Mouse (Mus musculus) intestine, embryonic 16.5 days (tissue): ENCODE measurements at regions not wholly inside any gene's neighbourhood (a gene's known extent, or its start where the extent isn't known, plus 50 kb on each side); places are given as distances from the start of the nearest gene placed in this dataset.

ENCODE experiments used
- ATAC-seq: fragments of 200-750 bp; cut with Nextera tagmentation; 2 replicates; pipeline ENCODE4 v1.8.0; 2017; ENCODE audit warnings: moderate TSS enrichment, moderate library complexity
- H3K27ac ChIP-seq: fragments of 300-500 bp; sonication (generic); 2 replicates; pipeline ENCODE4 v1.5.1; 2014; ENCODE audit warnings: mild to moderate bottlenecking, low read length
- H3K27me3 ChIP-seq: fragments of 300-500 bp; sonication (generic); replicated peaks from 2 replicates; pipeline ENCODE4 v1.6.1; 2014; ENCODE audit warnings: low read length, control low read depth, mixed read lengths; ENCODE audit not compliant: control insufficient read depth, insufficient read depth
- H3K36me3 ChIP-seq: fragments of 300-500 bp; sonication (generic); 2 replicates; pipeline ENCODE4 v1.6.1; 2014; ENCODE audit warnings: low read length, control low read depth; ENCODE audit not compliant: control insufficient read depth, insufficient read depth
- H3K4me1 ChIP-seq: fragments of 300-500 bp; sonication (generic); 2 replicates; pipeline ENCODE4 v1.6.1; 2014; ENCODE audit warnings: low read length, control low read depth, mixed read lengths; ENCODE audit not compliant: control insufficient read depth, insufficient read depth
- H3K4me2 ChIP-seq: fragments of 300-500 bp; sonication (generic); 2 replicates; pipeline ENCODE4 v1.6.1; 2014; ENCODE audit warnings: low read depth, low read length, control low read depth
- H3K4me3 ChIP-seq: fragments of 300-500 bp; sonication (generic); 2 replicates; pipeline ENCODE4 v1.5.1; 2014; ENCODE audit warnings: mild to moderate bottlenecking, low read length
- H3K9ac ChIP-seq: fragments of 300-500 bp; sonication (generic); 2 replicates; pipeline ENCODE4 v1.6.1; 2014; ENCODE audit warnings: low read depth, low read length
- H3K9me3 ChIP-seq: fragments of 300-500 bp; sonication (generic); 2 replicates; pipeline ENCODE4 v1.6.1; 2016; ENCODE audit warnings: low read length, control low read depth; ENCODE audit not compliant: control insufficient read depth
- WGBS: fragments of 180-500 bp; shearing (Covaris S2); extraction: QIAGEN DNeasy Blood & Tissue Kit; methylation state at CpG from one replicate; pipeline ENCODE4 v1.1.7; 2014; 5-methylcytosine and 5-hydroxymethylcytosine counted together

DNA sequence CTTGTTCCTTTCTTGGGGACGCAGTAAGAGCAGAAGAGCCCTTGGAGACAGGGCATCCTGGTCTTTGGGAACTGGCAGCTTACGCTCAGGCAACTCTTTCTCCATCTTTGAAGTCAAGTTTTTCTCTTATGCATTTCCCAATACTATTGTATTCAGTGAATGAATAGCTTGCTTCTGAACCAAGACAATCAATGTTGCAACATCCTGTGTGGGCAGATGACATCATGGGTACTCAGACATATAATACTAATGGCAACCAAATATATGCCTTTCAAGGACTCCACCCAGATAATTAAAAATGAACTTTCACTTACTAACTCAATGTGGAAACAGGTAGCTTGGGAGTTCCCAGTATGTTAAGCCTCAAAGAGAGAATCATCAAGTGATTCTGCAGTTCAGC lies 104.6 kb downstream of the Ngf start:
- no peaks in the 10 kb centered on the region for H3K9me3 ChIP-seq
- no peak overlapping the region for H3K9ac ChIP-seq
- no peaks in the 10 kb centered on the region for H3K4me1 ChIP-seq
- H3K36me3 ChIP-seq, result no peaks in the 10 kb centered on the region
- no peak overlapping the region for H3K4me3 ChIP-seq
- no peak for ATAC-seq
- 97% methylated on average over 2 of the region's 2 CpGs for WGBS
- no peak overlapping the region for H3K4me2 ChIP-seq
- no peak overlapping the region for H3K27ac ChIP-seq
- no peaks in the 10 kb centered on the region for H3K27me3 ChIP-seq

DNA sequence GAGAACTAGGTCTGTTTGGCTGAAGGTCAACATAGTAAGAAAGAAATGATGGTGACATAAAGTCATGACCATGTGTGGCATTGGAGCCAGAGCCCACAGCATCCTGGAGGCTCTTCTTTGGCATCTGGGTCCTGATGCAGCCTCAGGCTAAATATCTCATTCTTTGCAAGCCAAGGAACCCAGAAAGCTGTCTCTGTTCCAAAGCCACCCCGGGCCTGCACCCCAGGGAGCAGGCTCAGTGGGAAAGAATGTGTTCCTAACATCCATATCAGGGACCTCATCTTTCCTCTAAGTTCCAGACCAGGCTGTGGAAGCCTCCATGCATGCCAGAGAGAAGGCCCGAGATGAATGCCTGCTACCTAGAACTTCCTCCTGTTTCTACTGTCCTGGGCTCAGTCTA lies 107.2 kb downstream of the Ngf start:
- WGBS, result 84% methylated on average over 2 of the region's 2 CpGs
- ATAC-seq, result no peak

DNA sequence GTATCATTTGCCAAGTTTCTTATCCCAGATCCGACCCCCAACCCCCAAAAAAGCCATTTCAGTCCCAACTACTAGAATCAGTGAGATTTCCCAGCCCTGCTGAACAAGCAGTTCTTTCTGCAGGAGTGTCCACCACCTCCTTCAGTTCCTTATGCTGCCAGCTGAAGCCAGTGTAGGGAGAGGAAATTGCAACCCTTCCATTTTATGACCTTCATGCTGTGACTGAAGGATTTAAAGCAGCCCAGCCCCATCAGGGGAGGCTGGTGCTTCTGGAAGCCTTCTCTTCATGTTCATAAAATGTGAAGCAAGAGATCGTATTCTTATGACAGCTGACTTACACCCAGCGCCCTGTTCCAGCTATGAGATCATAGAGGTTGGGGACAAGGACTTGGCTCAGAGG lies 112.1 kb downstream of the Ngf start:
- H3K36me3 ChIP-seq, result no peaks in the 10 kb centered on the region
- no peak overlapping the region for H3K4me3 ChIP-seq
- no peak for ATAC-seq
- WGBS, result 75% methylated on average over 3 of the region's 3 CpGs
- no peaks in the 10 kb centered on the region for H3K4me1 ChIP-seq
- no peaks in the 10 kb centered on the region for H3K9me3 ChIP-seq
- no peak overlapping the region for H3K27ac ChIP-seq
- H3K4me2 ChIP-seq, result no peak overlapping the region
- no peak overlapping the region for H3K9ac ChIP-seq
- no peaks in the 10 kb centered on the region for H3K27me3 ChIP-seq

More for the DNA sequence above, 107.2 kb downstream of the Ngf start:
- no peak overlapping the region for H3K9ac ChIP-seq
- H3K9me3 ChIP-seq, result no peaks in the 10 kb centered on the region
- H3K4me2 ChIP-seq, result no peak overlapping the region
- H3K27ac ChIP-seq, result no peak overlapping the region
- no peaks in the 10 kb centered on the region for H3K27me3 ChIP-seq
- no peak overlapping the region for H3K4me3 ChIP-seq
- H3K4me1 ChIP-seq, result no peaks in the 10 kb centered on the region
- no peaks in the 10 kb centered on the region for H3K36me3 ChIP-seq

DNA sequence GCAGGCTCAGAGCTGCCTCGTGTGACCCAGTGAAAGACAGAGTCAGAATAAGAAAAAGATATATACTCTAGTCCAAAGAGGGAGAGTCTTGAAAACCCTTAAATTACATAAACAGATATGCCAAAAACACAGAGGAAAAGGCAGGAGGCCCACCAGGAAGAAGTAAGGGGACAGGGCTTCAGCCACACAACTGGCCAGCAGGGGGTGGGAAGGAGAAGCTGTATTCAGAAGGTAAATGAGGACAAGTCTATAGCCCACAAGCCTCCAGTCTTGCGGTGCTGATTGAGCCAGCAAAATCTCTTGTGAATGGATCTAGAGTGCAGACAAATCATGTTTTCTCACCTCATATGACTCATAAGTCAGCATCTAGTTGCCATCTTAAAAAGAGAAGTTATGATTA lies 115.4 kb downstream of the Ngf start:
- WGBS, result 70% methylated on average over 2 of the region's 2 CpGs
- Histone ChIP-seq H3K9ac (no peak overlapping the region), H3K36me3 (no peaks in the 10 kb centered on the region), H3K9me3 (no peaks in the 10 kb centered on the region), H3K4me3 (no peak overlapping the region), H3K27ac (no peak overlapping the region), H3K4me1 (no peaks in the 10 kb centered on the region), H3K27me3 (no peaks in the 10 kb centered on the region), H3K4me2 (no peak overlapping the region)
- no peak for ATAC-seq

DNA sequence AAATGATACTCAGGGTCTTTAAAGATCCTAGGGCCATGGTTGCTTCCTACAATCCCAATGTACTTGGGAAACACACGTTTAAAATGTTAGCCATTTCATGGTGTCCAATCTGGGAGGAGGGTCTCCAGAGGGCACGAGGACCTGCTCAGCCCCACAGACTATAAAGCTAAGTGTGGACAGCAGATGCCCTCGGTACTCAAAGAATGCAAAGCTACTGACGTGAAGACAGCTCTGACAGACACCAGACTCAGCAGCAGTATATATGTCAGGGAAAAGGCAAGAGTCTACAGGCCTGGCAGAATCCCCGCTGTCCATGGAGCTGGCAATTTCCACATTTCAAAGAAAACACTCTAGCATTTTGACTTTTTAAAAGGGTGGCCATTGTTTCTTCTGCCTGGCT lies 116.5 kb downstream of the Ngf start:
- Histone ChIP-seq H3K27ac (no peak overlapping the region), H3K4me1 (no peaks in the 10 kb centered on the region), H3K9ac (no peak overlapping the region), H3K36me3 (no peaks in the 10 kb centered on the region), H3K4me2 (no peak overlapping the region), H3K4me3 (no peak overlapping the region), H3K27me3 (no peaks in the 10 kb centered on the region), H3K9me3 (no peaks in the 10 kb centered on the region)
- WGBS, result 37% methylated on average over 5 of the region's 5 CpGs
- ATAC-seq, result no peak

DNA sequence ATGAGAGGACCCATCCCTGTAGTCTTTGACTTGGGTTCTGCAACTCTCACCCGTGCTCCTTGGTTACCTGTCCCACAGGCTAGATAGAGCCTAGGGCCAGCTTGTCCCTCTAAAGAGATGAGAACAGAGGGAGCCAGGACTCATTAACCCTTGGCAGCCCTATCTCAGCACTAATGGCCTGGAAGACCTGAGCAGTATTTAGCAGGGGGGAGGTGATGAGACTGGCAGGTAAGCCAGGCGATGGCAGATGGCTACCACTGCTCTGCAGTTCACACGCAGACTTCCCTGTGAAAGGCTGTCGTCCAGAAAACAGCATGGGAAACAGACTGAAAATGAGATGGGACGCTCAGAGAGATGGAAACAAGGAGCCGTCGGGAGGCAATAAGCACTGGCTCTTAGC lies 122.3 kb downstream of the Ngf start:
- H3K9ac ChIP-seq, result no peak overlapping the region
- no peaks in the 10 kb centered on the region for H3K36me3 ChIP-seq
- no peaks in the 10 kb centered on the region for H3K4me1 ChIP-seq
- WGBS, result 70% methylated on average over 7 of the region's 7 CpGs
- H3K4me3 ChIP-seq, result no peak overlapping the region
- no peaks in the 10 kb centered on the region for H3K9me3 ChIP-seq
- no peak overlapping the region for H3K27ac ChIP-seq
- no peak overlapping the region for H3K4me2 ChIP-seq
- H3K27me3 ChIP-seq, result no peaks in the 10 kb centered on the region
- no peak for ATAC-seq

DNA sequence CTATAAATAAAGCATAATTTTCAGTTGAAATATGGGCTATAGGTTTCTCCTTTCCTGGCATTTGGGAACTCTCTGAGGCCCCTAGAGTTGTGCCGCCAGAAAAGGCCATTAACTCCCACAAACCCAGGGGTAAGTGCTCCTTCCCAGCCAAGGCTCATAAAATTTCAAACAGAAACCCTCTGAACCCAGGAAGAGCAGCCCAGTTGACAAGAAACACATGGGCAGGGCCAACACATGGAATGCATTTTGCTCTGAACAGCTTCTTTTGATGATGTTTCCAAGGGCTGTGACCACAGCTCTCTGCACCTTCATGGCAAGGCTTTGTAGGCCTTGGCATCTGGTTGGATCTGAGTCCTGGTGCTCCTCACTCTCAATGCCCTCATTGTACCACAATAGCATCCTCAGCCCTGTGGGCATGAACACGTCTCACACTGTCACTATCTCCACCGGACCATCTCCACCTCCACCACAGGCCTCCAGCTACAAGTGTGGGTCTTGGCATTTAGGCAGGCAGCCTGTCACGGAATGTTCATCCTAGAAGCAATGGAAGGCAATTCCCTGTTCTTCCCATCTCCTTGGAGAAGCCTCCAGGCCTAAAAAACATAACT lies 127.3 kb downstream of the Ngf start:
- Histone ChIP-seq H3K9me3 (no peaks in the 10 kb centered on the region), H3K4me2 (no peak overlapping the region), H3K4me1 (no peaks in the 10 kb centered on the region), H3K27me3 (no peaks in the 10 kb centered on the region), H3K9ac (no peak overlapping the region), H3K4me3 (no peak overlapping the region), H3K27ac (no peak overlapping the region), H3K36me3 (no peaks in the 10 kb centered on the region)
- no peak for ATAC-seq
- 81% methylated on average over 4 of the region's 4 CpGs for WGBS

DNA sequence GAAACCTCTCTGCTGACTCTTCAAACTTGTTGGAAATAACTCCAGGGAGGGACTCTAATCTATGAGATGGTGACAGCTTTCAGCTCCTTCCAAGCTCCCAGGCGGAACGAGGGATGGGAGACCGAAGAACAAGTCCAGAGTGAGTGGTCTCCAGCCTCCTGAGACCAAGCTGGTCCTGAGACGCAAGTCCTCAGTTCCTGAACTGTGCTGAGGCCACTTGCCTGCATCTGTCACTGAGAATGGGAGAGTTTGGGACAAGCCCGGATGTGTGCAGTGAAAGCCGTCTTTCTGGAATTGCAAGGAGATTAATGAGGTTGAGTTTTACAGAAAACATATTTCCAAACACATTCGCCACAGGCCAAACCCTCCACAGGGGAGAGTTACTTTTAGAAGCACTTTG lies 129.3 kb downstream of the Ngf start:
- H3K36me3 ChIP-seq, result no peaks in the 10 kb centered on the region
- H3K4me1 ChIP-seq, result no peaks in the 10 kb centered on the region
- 72% methylated on average over 7 of the region's 7 CpGs for WGBS
- H3K4me3 ChIP-seq, result no peak overlapping the region
- no peak overlapping the region for H3K4me2 ChIP-seq
- H3K27me3 ChIP-seq, result no peaks in the 10 kb centered on the region
- H3K27ac ChIP-seq, result no peak overlapping the region
- ATAC-seq, result no peak
- no peak overlapping the region for H3K9ac ChIP-seq
- no peaks in the 10 kb centered on the region for H3K9me3 ChIP-seq

DNA sequence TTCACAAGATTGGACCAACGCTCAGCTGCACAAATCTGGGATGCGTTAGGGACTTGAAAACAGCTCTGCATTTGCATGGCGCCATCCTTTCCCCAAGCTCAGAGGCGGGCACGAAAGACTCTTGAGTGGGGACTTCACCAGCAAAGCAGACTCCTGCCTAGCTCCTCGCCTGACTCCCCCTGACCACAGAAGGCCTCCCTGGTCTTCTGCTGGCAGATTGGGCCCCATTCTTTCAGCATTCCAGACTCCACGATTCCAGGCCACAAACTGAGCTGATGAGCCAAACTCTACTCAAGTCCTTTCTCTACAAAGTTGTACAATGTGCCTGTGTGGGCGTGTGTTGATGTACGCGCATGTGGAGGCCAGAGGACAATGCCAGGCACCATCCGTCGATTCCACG lies 131.6 kb upstream of the Tspan2 start:
- H3K27ac ChIP-seq, result no peak overlapping the region
- H3K9me3 ChIP-seq, result no peaks in the 10 kb centered on the region
- no peak for ATAC-seq
- H3K36me3 ChIP-seq, result no peaks in the 10 kb centered on the region
- no peak overlapping the region for H3K9ac ChIP-seq
- 0 out of 2 replicates have a peak, but pooled peaks cover 5% of the 10 kb centered on the region for H3K4me1 ChIP-seq
- no peak overlapping the region for H3K4me3 ChIP-seq
- H3K4me2 ChIP-seq, result no peak overlapping the region
- no peaks in the 10 kb centered on the region for H3K27me3 ChIP-seq
- 88% methylated on average over 13 of the region's 13 CpGs for WGBS

DNA sequence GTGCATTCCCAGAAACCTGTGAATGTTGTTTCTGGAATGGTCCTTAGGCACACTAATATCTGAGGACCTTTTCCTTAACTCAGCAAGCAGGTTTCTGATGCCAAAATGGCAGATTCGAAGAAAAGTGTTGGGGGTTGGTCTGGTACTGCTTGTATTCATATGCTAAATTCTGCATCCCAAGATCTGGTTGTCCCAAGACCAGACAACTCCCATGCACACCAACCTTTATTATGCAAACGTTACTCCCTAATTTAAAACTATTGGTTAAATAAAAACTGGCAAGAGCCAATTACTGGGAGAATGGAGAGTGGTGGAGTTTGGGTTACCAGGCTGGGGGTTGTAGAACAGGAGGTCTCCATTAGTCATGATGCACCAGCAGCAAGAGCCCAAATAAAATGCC lies 129.0 kb upstream of the Tspan2 start:
- no peak overlapping the region for H3K4me3 ChIP-seq
- no peaks in the 10 kb centered on the region for H3K9me3 ChIP-seq
- ATAC-seq, result no peak
- H3K27ac ChIP-seq, result no peak overlapping the region
- 0 out of 2 replicates have a peak, but pooled peaks cover 5% of the 10 kb centered on the region for H3K4me1 ChIP-seq
- H3K9ac ChIP-seq, result no peak overlapping the region
- WGBS, result 70% methylated on average over 2 of the region's 2 CpGs
- H3K4me2 ChIP-seq, result no peak overlapping the region
- no peaks in the 10 kb centered on the region for H3K27me3 ChIP-seq
- H3K36me3 ChIP-seq, result no peaks in the 10 kb centered on the region
